17 mouse cellular contexts compared by ENCODE assay signal in genomic region chr10:69918461-69919151, GRCm38 (mm10).
"Had no signal": no experiment of that assay in that cellular context is flagged by ENCODE, and none has a peak within 500 bp of the region (broad histone marks: within the 10 kb centered on the region; RNA-seq: fewer than 3 reads in every experiment).

No protein-coding gene starts in this region.

- H3K9ac ChIP-seq: kidney, embryonic 15.5 days; liver, embryonic 13.5 days; midbrain, embryonic 12.5 days; neural tube, embryonic 13.5 days had no signal

- H3K4me1 ChIP-seq: midbrain, embryonic 12.5 days had no signal

- H3K27ac ChIP-seq: kidney, embryonic 15.5 days; left cerebral cortex, adult 2 months; liver, embryonic 13.5 days; midbrain, embryonic 12.5 days; neural tube, embryonic 13.5 days had no signal

- ATAC-seq: midbrain, embryonic 16.5 days had no signal

- H3K4me3 ChIP-seq: kidney, embryonic 15.5 days; left cerebral cortex, adult 2 months; liver, embryonic 13.5 days; midbrain, embryonic 12.5 days; myocyte; neural tube, embryonic 13.5 days had no signal

- H3K36me3 ChIP-seq: liver, embryonic 13.5 days had no signal

- H3K27me3 ChIP-seq: kidney, embryonic 15.5 days; neural tube, embryonic 13.5 days had no signal

- DNase-seq: kidney, adult 8-10 months; kidney, postnatal 10 days; kidney, postnatal 36 days; layer of hippocampus, postnatal 36 days; liver, embryonic 13.5 days; lung, adult 2 months; lung, postnatal 14 days; lung, postnatal 4 days; retina, postnatal 1 day; thymus, adult 18-20 months; thymus, postnatal 36 days had no signal
